ENCODE assay signal across 7 mouse cellular contexts in genomic region chr8:105347428-105348221, GRCm38 (mm10). TPM values are rescaled to one million over a fixed set of nuclear protein-coding genes. Genes with fewer than 3 reads are reported as not detected.
DNase-seq lines count a peak whose midpoint lies in the region; ATAC-seq lines count a peak whose summit lies in the region.

TSS of gene Fhod1 (minus strand) at chr8:105347953.

- intact Hi-C loops in left cerebral cortex, postnatal 36 days (cut with DNase I): no loop called here

- peak within 1 kb of the TSS; percentile 84 for H3K4me3 ChIP-seq in intestine, embryonic 14.5 days (ENCODE audit: low read depth, low read length)
- H3K4me3 ChIP-seq in midbrain, embryonic 11.5 days (ENCODE audit: low read depth, low read length): peak within 1 kb of the TSS; percentile 62

- under 1% methylated on average over 53 of the region's 53 CpGs for WGBS in intestine, embryonic 14.5 days
- WGBS in midbrain, embryonic 11.5 days: under 1% methylated on average over 53 of the region's 53 CpGs

- peak within 1 kb of the TSS; percentile 77 for H3K27ac ChIP-seq in intestine, embryonic 14.5 days (ENCODE audit: low read depth)
- peak within 1 kb of the TSS; percentile 47 for H3K27ac ChIP-seq in midbrain, embryonic 11.5 days (ENCODE audit: low read depth, low read length)

- no peaks in the 10 kb centered on the region for H3K36me3 ChIP-seq in intestine, embryonic 14.5 days (ENCODE audit: control insufficient read depth, insufficient read depth, low read length)
- no peaks in the 10 kb centered on the region for H3K36me3 ChIP-seq in midbrain, embryonic 11.5 days (ENCODE audit: control insufficient read depth, insufficient read depth, low read length)

- H3K27me3 ChIP-seq in intestine, embryonic 14.5 days (replicated peaks; ENCODE audit: control insufficient read depth, insufficient read depth, low read length): 0 out of 2 replicates have a peak, but pooled peaks cover 4% of the 10 kb centered on the region
- H3K27me3 ChIP-seq in midbrain, embryonic 11.5 days (ENCODE audit: control insufficient read depth, insufficient read depth, low read length): no peaks in the 10 kb centered on the region; the same call in 1 of the 2 replicates

- peak within 1 kb of the TSS; percentile 77 for H3K4me2 ChIP-seq in intestine, embryonic 14.5 days (ENCODE audit: low read length)
- H3K4me2 ChIP-seq in midbrain, embryonic 11.5 days: peak within 1 kb of the TSS; percentile 99

- peak; percentile 86 for ATAC-seq in intestine, embryonic 14.5 days (replicated peaks; ENCODE audit: low FRiP score, low TSS enrichment, low read depth)
- ATAC-seq in midbrain, embryonic 11.5 days (ENCODE audit: low FRiP score): peak; percentile 90

- no peaks in the 10 kb centered on the region for H3K9me3 ChIP-seq in intestine, embryonic 14.5 days (ENCODE audit: control insufficient read depth, low read length)
- H3K9me3 ChIP-seq in midbrain, embryonic 11.5 days (ENCODE audit: control insufficient read depth, low read length): no peaks in the 10 kb centered on the region

- H3K9ac ChIP-seq in intestine, embryonic 14.5 days (ENCODE audit: low read length): peak within 1 kb of the TSS; percentile 61
- peak within 1 kb of the TSS; percentile 78 for H3K9ac ChIP-seq in midbrain, embryonic 11.5 days (ENCODE audit: low read length)

- DNase-seq in adrenal gland, adult 2 months: peak; percentile 98
- DNase-seq in embryo, embryonic 11 days: peak; percentile 99
- peak; percentile 95 for DNase-seq in gastrocnemius, postnatal 25 days
- peak; percentile 94 for DNase-seq in intestine, embryonic 14.5 days (ENCODE audit: low spot score)
- DNase-seq in left cerebral cortex, postnatal 36 days (ENCODE audit: low spot score in 2 of 2): peak; percentile 85
- peak; percentile 98 for DNase-seq in midbrain, embryonic 11.5 days (ENCODE audit: low spot score, missing footprints)
- peak; percentile 92 for DNase-seq in skeletal muscle tissue, adult 2 months (ENCODE audit: low read depth, low spot score)

- peaks cover 32% of the 10 kb centered on the region for H3K4me1 ChIP-seq in intestine, embryonic 14.5 days (replicated peaks; ENCODE audit: control insufficient read depth, insufficient read depth, low read length)
- H3K4me1 ChIP-seq in midbrain, embryonic 11.5 days (ENCODE audit: control insufficient read depth, insufficient read depth, low read length): peaks cover 19% of the 10 kb centered on the region

RNA-seq across cellular contexts. Expression of gene Fhod1, which starts in this region (rescaled TPM):
- 10 to 100 TPM in 1 of 2 experiments, 1 to 10 TPM in 1; 7.6 to 16.5 TPM for total RNA-seq in adrenal gland, adult 2 months (2021)
- 16.3 and 21.1 TPM in 2 replicates for polyA plus RNA-seq in adrenal gland, adult 2 months (2012; rRNA removed)
- total RNA-seq in gastrocnemius, postnatal 25 days (2021): 10 to 100 TPM; 17.4 to 24.6 TPM
- 3.2 and 3.5 TPM in 2 replicates for polyA plus RNA-seq in intestine, embryonic 14.5 days (2014; fragmentation: Nextera tagmentation; extraction: Ambion mirVana)
- 1 to 10 TPM; 2.3 to 3.7 TPM for total RNA-seq in left cerebral cortex, postnatal 36 days (2021)
- 1.6 and 2.0 TPM in 2 replicates for polyA plus RNA-seq in midbrain, embryonic 11.5 days (2014; fragmentation: Nextera tagmentation; extraction: Ambion mirVana)

Comparison
In these comparisons a context has a peak if more than half of its experiments do, and no peak if none do; other contexts are left out.
1. Peak in every context shown above with its lines: DNase-seq, ATAC-seq, H3K4me3 ChIP-seq and H3K27ac ChIP-seq.